Mouse (Mus musculus) embryonic facial prominence, embryonic 12.5 days (tissue): Measurements from ENCODE around the gene Dbx1. TPM values are rescaled to one million over a fixed set of nuclear protein-coding genes. Genes with fewer than 3 reads are reported as not detected.

Source experiments
- ATAC-seq: fragments of 200-750 bp; cut with Nextera tagmentation; 2 replicates; pipeline ENCODE4 v1.8.0; 2017; ENCODE audit not compliant: insufficient number of reproducible peaks, insufficient read depth, low FRiP score, low TSS enrichment
- H3K27ac ChIP-seq: fragments of 300-500 bp; sonication (generic); 2 replicates; pipeline ENCODE4 v1.5.1; 2016; ENCODE audit warnings: mild to moderate bottlenecking
- H3K27me3 ChIP-seq: fragments of 300-500 bp; sonication (generic); 2 replicates; pipeline ENCODE4 v1.6.1; 2016; ENCODE audit warnings: mild to moderate bottlenecking, moderate library complexity
- H3K36me3 ChIP-seq: fragments of 300-500 bp; sonication (generic); 2 replicates; pipeline ENCODE4 v1.6.1; 2016; ENCODE audit warnings: mild to moderate bottlenecking
- H3K4me1 ChIP-seq: fragments of 300-500 bp; sonication (generic); 2 replicates; pipeline ENCODE4 v1.6.1; 2016
- H3K4me2 ChIP-seq: fragments of 300-500 bp; sonication (generic); replicated peaks from 2 replicates; pipeline ENCODE4 v1.6.1; 2016; ENCODE audit warnings: mild to moderate bottlenecking, moderate library complexity
- H3K4me3 ChIP-seq: fragments of 300-500 bp; sonication (generic); 2 replicates; pipeline ENCODE4 v1.5.1; 2016; ENCODE audit warnings: mild to moderate bottlenecking
- H3K9ac ChIP-seq: fragments of 300-500 bp; sonication (generic); 2 replicates; pipeline ENCODE4 v1.6.1; 2016; ENCODE audit warnings: mild to moderate bottlenecking, moderate library complexity
- H3K9me3 ChIP-seq: fragments of 300-500 bp; sonication (generic); 2 replicates; pipeline ENCODE4 v1.6.1; 2016; ENCODE audit warnings: mild to moderate bottlenecking, moderate library complexity
- WGBS: fragments of 180-500 bp; shearing (Covaris S2); methylation state at CpG from one replicate; pipeline ENCODE4 v1.1.7; 2016; 5-methylcytosine and 5-hydroxymethylcytosine counted together
- polyA plus RNA-seq: library from polyadenylated mRNA; unstranded; fragments of >200 nt; fragmentation: Nextera tagmentation; extraction: Ambion mirVana; gene quantifications from 2 replicates; pipeline ENCODE4 v1.2.1, GENCODE M21; 2016

The Dbx1 gene
- polyA plus RNA-seq, 1 experiment from 2014 or later = 1.8 TPM

DNA sequence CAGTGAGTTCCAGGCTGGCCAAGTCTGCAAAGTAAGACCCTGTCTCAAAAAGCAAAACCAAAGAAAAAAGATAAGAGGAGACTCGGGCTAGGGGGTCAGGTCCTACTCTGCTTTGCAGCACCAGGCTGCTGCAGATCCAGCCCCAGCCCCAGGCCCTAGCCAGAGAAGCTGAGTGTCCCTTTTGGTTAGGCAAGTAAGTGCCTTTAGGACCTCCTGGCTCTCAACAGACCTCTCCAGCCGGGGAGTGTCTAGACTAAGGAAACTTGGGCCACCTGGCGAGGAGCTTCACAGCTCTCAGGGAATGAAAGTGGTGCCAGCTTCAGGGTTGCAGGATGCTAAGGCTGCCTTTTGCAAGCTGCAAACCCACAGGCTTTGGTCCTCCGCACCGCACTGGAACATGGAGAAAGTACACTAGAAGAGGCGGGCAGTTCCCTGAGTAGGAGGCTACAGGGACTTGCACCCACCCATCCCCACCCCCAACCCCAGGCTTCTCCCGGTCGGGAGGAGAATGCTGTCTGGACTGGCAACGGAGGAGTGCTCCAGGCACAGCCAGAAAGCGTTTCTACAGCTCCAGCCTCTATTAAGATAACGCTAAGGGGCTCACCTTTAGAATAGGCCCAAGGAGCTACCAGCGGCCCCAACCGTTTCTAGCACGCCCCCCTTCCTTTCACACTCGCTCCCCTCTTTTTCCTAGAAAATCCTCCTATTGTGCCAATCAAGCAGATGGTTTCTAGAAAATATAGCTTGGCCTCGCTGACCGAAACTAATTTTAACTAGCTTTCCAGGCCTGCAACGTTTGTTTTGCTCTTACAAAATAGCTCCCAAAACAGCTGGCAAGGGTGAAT lies 3.4 kb upstream of the Dbx1 start:
- H3K4me3 ChIP-seq = no peak overlapping the region
- H3K4me1 ChIP-seq = no peaks in the 10 kb centered on the region
- H3K27me3 ChIP-seq = peaks cover 67% of the 10 kb centered on the region
- no peak overlapping the region for H3K4me2 ChIP-seq
- no peak overlapping the region for H3K27ac ChIP-seq
- H3K9ac ChIP-seq = no peak overlapping the region
- 10% methylated on average over 18 of the region's 18 CpGs for WGBS
- no peaks in the 10 kb centered on the region for H3K9me3 ChIP-seq
- H3K36me3 ChIP-seq = no peaks in the 10 kb centered on the region
- no peak for ATAC-seq

DNA sequence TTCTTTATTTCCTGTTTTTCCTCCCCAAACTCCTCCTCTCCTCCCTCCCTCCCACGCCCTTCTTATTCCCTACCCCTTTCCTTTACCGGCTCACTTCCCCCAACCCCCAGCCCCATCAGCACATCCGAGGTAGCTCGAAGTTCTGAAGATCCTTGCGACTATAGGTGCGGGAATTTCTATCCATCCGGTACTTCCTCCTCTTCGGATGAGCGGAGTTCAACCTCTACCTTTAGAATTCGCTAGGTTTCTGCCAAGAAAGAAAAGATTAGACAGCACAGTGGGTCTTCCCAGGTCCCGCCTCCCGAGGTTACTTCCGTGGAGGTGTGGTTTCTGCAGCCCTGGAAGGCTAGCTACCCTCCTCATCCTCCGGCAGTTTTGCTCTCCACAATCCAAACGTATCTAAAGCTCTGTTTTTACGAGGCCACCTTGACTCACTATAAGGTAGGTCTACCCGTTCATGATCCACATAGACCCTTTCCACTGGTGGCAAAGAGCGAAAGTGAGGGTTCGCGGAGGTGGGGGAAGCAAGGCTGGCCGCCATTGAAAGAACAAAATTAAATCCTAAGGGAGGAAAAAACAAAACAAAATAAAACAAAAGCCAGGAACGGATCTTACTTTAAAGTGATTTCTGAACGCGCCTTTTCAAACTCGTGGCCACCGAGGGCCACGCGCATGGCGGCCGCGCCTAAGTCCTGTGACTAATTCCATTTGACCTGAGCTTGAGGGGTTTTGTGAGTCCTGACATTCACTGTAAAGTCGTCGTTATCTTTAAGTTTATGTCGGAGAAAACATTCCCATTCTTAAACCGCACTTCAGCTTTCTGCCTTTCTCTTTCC lies 2.5 kb upstream of the Dbx1 start:
- H3K27ac ChIP-seq = no peak overlapping the region
- no peaks in the 10 kb centered on the region for H3K4me1 ChIP-seq
- H3K27me3 ChIP-seq = peaks cover 74% of the 10 kb centered on the region
- no peak for ATAC-seq
- H3K4me3 ChIP-seq = 0 out of 2 replicates have a peak overlapping the region, but pooled peaks have one; percentile 4
- H3K9me3 ChIP-seq = no peaks in the 10 kb centered on the region
- peak overlapping the region; percentile 24; the same call in 1 of the 2 replicates for H3K4me2 ChIP-seq
- H3K9ac ChIP-seq = no peak overlapping the region
- under 1% methylated on average over 35 of the region's 35 CpGs for WGBS
- no peaks in the 10 kb centered on the region for H3K36me3 ChIP-seq

DNA sequence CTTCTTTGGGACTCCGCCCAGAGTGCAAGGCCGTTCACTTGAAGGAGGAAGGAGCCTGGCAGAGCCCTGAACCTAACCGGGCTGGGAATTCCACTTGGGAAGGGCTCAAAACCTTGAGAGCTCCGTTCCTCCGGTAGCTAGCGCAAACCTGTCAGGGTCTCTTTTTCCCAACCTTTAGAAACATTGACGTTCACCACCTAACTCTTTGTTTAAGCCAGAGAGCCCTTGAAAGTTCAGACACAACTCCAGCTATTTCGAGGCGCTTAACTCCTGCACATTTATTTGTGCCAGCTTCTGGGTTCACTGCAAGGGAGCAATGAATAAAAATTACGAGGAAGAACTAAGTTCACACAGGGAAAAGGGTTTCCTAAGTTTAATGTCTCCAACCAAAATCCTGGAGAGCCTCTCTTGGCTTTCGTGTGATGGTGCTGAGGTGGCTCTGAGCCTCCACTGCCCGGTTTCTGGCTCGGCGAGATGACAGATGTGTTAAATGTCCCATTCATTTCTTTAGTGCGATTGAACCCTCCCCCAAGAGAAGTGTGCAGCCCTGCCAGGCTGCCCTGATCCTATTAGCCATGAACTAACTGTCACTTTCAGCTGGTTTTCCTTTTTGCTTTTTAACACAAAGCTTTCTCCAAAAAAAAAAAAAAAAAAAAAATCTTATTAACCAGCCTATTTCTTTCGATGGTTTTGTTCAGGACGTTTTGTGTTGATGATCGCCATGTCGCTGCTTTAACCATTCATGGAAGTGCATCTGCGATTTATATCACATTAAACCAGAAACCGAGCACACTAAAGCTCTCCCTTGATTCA lies 1.4 kb upstream of the Dbx1 start:
- Histone ChIP-seq H3K4me1 (no peaks in the 10 kb centered on the region; the same call in 1 of the 2 replicates), H3K27me3 (peaks cover 84% of the 10 kb centered on the region), H3K4me3 (no peak overlapping the region), H3K9me3 (no peaks in the 10 kb centered on the region), H3K27ac (no peak overlapping the region), H3K9ac (no peak overlapping the region), H3K36me3 (no peaks in the 10 kb centered on the region), H3K4me2 (no peak overlapping the region)
- no peak for ATAC-seq
- WGBS = under 1% methylated on average over 21 of the region's 21 CpGs

DNA sequence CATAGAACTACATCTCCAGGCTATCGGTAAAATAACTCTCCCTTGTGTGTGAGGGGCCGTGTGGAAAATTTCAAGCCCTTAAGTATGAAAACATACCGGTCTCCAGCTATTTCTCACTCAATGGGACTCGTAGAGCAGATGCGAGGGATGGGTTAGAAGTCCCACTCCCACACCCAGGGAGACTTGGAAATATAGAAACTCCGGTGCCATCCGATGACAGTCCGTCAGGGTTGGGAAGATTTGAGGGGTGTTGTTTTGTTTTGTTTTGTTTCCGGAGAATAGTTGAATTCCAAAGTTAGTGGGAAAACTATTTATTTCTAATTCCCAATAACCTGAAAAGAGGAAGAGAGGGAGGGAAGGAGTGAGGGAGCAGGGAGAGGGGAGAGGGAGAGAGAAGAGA lies 632 bp upstream of the Dbx1 start:
- Histone ChIP-seq H3K4me1 (peaks cover 2% of the 10 kb centered on the region; the same call in 1 of the 2 replicates), H3K4me3 (no peak overlapping the region), H3K4me2 (no peak overlapping the region), H3K27ac (no peak overlapping the region), H3K9me3 (no peaks in the 10 kb centered on the region), H3K36me3 (no peaks in the 10 kb centered on the region), H3K9ac (no peak overlapping the region), H3K27me3 (peaks cover 90% of the 10 kb centered on the region)
- no peak for ATAC-seq
- 1% methylated on average over 9 of the region's 9 CpGs for WGBS

DNA sequence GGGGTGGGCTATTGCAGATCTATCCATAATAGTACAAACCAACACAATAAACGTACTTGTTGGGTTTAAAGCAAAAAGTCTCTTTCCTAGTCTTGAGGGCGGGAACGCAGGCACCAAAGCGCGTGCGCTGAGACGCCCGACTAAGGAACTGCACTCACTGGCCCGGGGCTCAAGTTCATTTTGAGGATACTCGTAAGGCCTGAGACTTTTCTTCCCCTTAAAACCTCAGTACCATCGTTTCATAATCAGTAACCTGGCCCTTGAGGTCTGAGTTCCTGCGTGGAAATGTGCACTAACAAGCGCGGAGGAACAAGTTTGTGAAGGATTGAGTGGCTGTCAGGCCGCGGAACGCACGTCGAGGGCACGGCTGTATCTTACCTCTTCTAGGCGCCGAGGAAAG lies 678 bp downstream of the Dbx1 start:
- Histone ChIP-seq H3K4me1 (peaks cover 4% of the 10 kb centered on the region; the same call in 1 of the 2 replicates), H3K27ac (no peak overlapping the region), H3K9ac (no peak overlapping the region), H3K4me3 (no peak overlapping the region), H3K4me2 (no peak overlapping the region), H3K9me3 (no peaks in the 10 kb centered on the region), H3K36me3 (no peaks in the 10 kb centered on the region), H3K27me3 (peaks cover 91% of the 10 kb centered on the region)
- under 1% methylated on average over 22 of the region's 22 CpGs for WGBS
- no peak for ATAC-seq

DNA sequence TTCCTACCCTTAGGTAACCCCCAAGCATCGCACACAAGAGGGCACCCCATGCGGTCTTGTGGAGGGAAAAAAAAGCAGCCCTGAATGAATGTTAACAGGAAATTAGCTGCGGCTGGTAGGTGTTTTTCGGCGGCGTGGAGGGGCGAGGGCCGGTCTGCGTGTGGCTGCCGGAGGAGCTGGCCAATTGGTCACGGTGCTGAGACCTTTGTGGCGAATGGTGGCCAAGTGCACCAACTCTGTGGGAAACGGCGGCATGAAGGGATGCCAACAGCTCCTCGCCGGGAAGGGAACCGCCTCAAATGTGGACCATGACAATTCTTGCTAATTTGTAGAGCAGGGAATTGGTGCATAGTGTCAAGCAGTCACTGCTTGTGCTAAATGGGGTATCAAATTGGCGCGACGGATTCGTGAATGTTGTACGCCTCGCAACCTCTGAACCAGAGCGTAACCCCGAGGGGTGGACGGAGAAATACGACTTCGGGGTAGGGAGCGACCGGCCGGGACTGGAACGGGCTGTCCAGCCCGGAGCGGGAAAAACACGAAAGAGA lies 1.5 kb downstream of the Dbx1 start:
- Histone ChIP-seq H3K9me3 (no peaks in the 10 kb centered on the region), H3K27me3 (peaks cover 91% of the 10 kb centered on the region), H3K36me3 (no peaks in the 10 kb centered on the region), H3K4me3 (no peak overlapping the region), H3K27ac (no peak overlapping the region), H3K4me2 (no peak overlapping the region), H3K4me1 (peaks cover 4% of the 10 kb centered on the region; the same call in 1 of the 2 replicates), H3K9ac (no peak overlapping the region)
- ATAC-seq = no peak
- WGBS = under 1% methylated on average over 35 of the region's 35 CpGs

DNA sequence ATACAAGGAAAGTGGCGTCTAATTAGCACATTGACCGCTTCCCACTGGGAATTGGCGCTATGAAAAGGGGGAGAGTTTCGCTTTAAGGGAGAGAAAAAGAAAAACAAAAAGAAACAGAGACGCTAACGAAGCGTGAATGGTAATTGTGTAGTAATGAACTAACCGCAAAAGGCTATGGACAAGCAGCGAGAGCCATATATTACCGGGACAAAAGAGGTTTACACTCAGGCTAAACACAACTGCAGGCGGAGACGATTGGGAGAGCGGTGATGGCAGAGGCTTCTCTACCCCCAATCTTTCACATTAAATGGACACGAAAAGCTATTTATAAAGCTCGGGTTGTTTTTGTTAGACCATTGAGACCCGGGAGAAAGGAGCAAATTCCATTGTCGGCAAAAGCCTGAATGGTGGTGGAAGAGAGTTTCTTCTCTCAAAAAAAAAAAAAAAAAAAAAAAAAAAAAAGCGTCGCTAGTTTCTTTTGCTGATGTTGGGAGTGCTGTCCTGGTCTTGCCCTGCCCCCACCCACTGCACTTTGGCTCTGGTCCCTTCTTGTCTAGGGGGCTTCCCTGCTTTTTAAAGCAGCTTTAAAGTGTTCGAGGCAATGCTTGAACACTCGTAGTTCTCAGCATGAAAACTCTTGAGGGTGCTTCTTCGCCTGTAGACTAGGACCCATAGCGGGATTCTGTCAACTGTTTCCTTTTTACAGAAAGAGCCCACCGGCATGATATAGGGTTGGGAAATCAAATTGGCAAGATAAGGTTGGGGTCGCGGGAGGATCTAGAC lies 2.2 kb downstream of the Dbx1 start:
- no peak overlapping the region for H3K4me2 ChIP-seq
- H3K4me1 ChIP-seq = peaks cover 4% of the 10 kb centered on the region; the same call in 1 of the 2 replicates
- H3K27ac ChIP-seq = no peak overlapping the region
- no peak overlapping the region for H3K9ac ChIP-seq
- H3K36me3 ChIP-seq = no peaks in the 10 kb centered on the region
- no peak for ATAC-seq
- H3K27me3 ChIP-seq = peaks cover 89% of the 10 kb centered on the region
- no peak overlapping the region for H3K4me3 ChIP-seq
- H3K9me3 ChIP-seq = no peaks in the 10 kb centered on the region
- WGBS = under 1% methylated on average over 26 of the region's 26 CpGs

DNA sequence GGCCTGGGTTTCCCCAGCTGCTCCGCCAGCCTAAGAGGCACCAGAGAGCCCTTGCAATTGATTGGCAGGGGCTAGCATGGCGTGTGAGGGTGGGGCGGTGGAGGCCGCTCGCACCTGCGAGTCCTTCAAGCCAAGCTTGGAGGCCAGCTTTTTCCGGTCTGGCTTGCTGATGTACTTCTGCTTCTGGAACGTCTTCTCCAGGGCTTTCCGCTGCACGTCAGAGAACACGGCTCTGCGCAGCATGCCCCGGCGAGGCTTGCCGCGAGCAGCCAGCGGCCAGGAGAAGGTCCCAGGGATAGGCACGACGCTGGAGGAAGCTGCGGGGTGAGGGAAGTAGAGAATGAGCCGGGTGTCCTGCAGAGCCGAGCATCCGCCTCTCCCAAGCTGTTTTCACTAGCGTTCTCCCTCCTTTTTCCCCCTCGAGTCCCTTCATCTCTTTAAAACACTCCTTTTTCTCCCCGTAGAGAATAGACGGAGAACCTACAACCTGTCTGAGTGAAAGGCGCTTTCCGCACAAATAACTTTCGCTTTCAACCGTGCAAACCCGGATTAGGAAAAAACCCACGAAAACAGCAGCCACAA lies 3.2 kb downstream of the Dbx1 start:
- Histone ChIP-seq H3K27me3 (peaks cover 84% of the 10 kb centered on the region), H3K9me3 (no peaks in the 10 kb centered on the region), H3K36me3 (no peaks in the 10 kb centered on the region), H3K9ac (no peak overlapping the region), H3K27ac (no peak overlapping the region), H3K4me3 (peak overlapping the region; percentile 18), H3K4me1 (peaks cover 4% of the 10 kb centered on the region; the same call in 1 of the 2 replicates), H3K4me2 (peak overlapping the region; percentile 42)
- under 1% methylated on average over 33 of the region's 33 CpGs for WGBS
- no peak for ATAC-seq

DNA sequence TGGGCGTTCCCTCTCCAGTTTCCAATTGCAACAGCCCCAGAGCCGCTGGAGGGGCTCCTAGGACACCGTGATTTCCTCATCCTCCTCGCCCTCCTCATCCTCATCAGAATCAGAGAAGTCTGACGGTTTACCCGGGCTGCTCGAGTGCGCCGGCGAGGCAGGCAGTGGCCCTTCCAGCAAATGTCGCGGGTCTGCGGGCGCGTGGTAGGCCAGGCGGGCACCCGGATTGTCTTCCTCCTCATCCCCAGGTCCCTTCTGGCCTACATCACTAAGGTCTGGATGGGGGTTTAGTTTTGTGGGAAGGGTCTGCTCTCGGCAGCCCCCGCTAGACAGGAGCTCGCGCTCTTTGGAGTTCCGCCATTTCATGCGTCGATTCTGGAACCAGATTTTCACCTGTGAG lies 4.3 kb downstream of the Dbx1 start:
- H3K27me3 ChIP-seq = peaks cover 82% of the 10 kb centered on the region
- no peak for ATAC-seq
- no peaks in the 10 kb centered on the region for H3K36me3 ChIP-seq
- no peak overlapping the region for H3K9ac ChIP-seq
- no peaks in the 10 kb centered on the region for H3K9me3 ChIP-seq
- H3K4me1 ChIP-seq = peaks cover 4% of the 10 kb centered on the region; the same call in 1 of the 2 replicates
- H3K4me3 ChIP-seq = no peak overlapping the region
- H3K27ac ChIP-seq = no peak overlapping the region
- 5% methylated on average over 24 of the region's 24 CpGs for WGBS
- peak overlapping the region; percentile 13; the same call in 1 of the 2 replicates for H3K4me2 ChIP-seq

DNA sequence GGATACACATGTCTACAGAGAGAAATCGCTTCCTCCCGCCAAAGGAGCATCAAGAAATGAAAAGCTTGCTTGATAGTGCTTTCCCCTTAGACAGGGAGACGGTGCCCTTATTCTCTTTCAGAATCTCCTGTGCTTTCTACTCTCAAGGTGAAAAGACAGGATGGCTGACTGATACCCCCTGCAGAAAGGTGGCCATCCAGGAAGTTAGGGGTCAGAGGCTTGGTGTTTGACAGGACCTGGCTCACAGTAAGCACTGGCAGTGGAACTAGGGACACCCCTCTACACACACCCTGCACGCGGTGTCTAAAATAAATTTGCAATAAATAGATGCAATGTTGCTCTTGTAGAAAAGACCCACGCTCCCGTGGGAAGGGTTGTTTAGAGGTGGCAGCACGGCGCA lies 4.8 kb downstream of the Dbx1 start:
- 11% methylated on average over 9 of the region's 9 CpGs for WGBS
- no peak overlapping the region for H3K4me3 ChIP-seq
- peaks cover 4% of the 10 kb centered on the region; the same call in 1 of the 2 replicates for H3K4me1 ChIP-seq
- peaks cover 82% of the 10 kb centered on the region for H3K27me3 ChIP-seq
- H3K4me2 ChIP-seq = 0 out of 2 replicates have a peak overlapping the region, but pooled peaks have one; percentile 13
- no peak overlapping the region for H3K27ac ChIP-seq
- H3K9ac ChIP-seq = no peak overlapping the region
- H3K9me3 ChIP-seq = no peaks in the 10 kb centered on the region
- no peaks in the 10 kb centered on the region for H3K36me3 ChIP-seq
- ATAC-seq = no peak
